Mouse (Mus musculus) kidney, adult 2 months (tissue): ENCODE measurements around the gene Arhgap10.

Experiments used
- CTCF ChIP-seq: fragments of 200-500 bp; conservative IDR thresholded peaks from 2 replicates; pipeline ENCODE4 v1.5.1; 2011; ENCODE audit warnings: low read depth, mild to moderate bottlenecking, control low read depth, low read length, moderate library complexity, mixed read lengths; ENCODE audit not compliant: insufficient read depth, insufficient read length
- POLR2A ChIP-seq: fragments of 200-500 bp; IDR thresholded peaks from one replicate; pipeline ENCODE4 v1.6.1; 2011; ENCODE audit warnings: low read depth, low read length, control low read depth

DNA sequence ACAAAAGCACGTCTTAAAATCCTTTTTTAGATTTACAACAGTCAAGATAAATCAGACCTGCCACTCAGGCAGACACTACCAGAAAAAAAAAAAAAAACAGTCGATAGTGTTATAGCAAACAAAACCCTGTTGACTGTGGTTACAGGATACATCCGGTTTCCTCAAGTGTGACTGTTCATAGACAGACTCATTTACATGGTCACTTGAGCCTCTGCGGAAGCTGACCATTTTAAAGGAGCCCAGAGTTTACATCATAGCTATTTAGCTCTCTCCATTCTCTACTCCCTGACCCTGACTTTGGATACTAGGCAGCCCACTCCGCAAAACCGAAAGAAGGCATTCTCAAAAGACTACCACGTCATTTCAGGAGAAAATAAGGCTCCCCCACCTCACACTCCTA, 11.2 kb downstream of the Arhgap10 start:
- no peak for TF ChIP-seq CTCF
- no peak for TF ChIP-seq POLR2A
